Mouse (Mus musculus) urinary bladder, postnatal 25 days (tissue): Measurements from ENCODE around the gene Olfr39.
"Not testable (repeated sequence)": the region's sequence is repeated elsewhere in the genome, so short reads cannot be mapped to it uniquely, and the experiment has no call there.

Experiments
- DNase-seq: peaks from one replicate; pipeline ENCODE4 v3.0.0; 2022; ENCODE audit warnings: low spot score

Gene Olfr39

DNA sequence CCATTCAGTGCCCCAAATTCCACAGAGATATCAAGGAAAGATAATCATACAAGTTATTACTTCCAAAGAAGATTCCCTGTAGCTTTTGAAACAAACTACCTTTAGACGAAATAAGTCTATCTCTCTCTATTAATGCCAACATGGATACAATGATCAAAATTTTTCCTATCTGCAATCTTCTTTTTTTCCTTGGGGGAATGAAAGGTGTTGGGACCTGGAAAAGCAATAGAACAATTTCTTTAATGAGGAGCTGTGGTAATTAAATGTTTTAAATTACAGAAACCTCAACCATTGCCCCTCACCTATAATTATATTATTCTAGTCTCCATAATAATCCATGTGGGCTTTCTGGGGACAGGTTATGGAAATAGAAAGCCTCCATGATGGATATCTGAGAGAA lies at the start of gene Olfr39:
Gene Olfr39 (plus strand): TSS at position 301 of the 400 bp plus-strand sequence.
- DNase-seq = no peak

DNA sequence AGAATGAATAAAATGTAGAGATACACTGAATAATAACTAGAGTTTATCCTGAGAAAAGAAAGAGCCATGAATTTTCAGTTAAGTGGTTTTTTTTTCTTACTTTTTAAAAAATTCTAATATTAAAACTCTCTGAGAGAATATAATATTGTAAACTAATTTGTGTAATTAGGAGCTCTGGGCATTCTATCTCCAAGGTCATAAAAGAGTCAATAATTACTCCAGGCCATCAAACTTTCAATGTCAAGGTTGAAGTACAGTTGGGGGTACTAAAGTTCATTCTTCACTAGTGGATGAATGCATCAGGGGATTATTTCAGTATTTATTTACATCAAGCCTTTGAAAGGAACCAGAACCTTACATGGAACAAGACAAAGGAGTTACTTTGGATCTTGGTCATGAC lies 45.3 kb upstream of the Olfr39 start, which contains the start of gene Olfr872:
Gene Olfr872 (plus strand): TSS at position 301 of the 400 bp plus-strand sequence.
- no peak for DNase-seq

DNA sequence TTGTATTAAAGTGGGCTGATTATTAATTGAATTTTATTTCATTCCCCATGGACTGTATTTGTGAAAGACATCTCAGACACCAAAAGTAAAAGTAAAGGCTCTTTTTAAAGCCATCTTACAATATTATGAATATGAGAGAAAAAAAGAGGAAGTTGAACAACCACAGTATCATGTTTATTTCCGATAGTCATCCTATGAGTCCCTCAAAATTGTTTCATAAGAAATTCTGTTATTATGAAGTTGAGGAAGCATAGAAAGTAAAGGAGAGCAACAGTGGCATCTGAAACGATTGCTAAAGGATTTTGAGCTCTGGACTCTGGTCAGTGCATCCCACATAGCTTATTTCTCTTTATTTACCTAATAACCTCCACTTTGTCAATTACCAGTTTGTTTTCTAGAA lies 44.8 kb upstream of the Olfr39 start:
- DNase-seq = no peak

DNA sequence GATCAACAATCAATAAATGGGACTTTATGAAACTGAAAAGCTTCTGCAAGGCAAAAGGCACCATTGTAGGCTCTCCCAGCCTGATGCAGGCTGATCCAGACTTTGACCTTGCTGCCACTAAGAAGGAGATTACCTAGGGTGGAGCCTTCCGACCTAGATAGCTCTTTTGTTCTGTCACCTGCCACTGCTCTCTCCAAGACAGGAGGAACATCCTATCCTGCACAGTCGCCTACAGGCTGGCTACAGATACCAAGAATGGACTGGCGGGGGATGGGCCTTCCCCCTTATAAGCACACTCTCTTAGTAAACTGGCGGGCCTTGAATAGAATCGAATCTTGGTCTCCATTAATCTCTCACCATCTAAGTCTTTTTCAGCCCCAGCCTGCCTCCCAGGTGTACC lies 13.4 kb downstream of the Olfr39 start:
- not testable (repeated sequence) for DNase-seq

DNA sequence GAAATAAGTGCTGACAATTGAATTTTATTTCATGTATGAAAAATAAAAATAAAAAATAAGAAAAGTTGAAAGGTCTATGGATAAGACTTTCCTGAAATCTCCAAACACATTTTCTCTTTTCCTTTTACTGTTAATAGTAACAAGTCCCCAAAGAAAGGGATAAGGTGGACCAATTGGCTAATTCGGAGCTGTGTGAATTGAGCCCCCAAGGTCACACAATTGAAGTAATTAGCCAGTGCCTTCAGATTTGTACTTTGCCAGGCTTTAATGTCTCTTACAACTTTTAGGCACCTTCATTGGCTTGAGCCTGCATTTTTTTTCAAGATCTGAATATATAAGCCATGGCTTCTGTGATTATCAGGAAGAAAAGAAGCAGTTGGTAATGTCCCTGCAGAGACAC lies 16.1 kb downstream of the Olfr39 start, which contains the start of gene Olfr873:
Gene Olfr873 (plus strand): TSS at position 301 of the 400 bp plus-strand sequence.
- no peak for DNase-seq

DNA sequence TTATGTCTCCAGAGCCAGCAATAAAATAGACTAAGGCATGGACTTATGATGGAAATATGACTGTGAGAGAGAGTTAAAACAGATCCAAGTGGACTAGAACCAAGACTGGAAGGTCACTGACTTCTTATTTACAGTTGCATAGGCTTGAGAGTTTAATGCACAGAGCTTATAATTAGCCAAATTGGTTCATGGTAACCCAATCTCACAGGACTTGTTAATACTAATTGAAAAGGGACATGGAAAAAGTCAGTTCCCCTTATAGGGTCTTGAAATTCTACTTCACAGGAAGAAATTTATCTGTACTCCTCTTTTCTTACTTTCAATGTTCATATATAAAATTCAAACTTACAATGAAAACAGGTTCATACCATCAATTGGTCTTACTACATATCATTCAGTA lies 53.8 kb downstream of the Olfr39 start, which contains the start of gene Olfr18:
Gene Olfr18 (minus strand): TSS at position 101 of the 400 bp plus-strand sequence.
- DNase-seq = no peak
